Mouse (Mus musculus): ENCODE data around the gene Sap30. TPM values are rescaled to one million over a fixed set of nuclear protein-coding genes. Genes with fewer than 3 reads are reported as not detected.

The Sap30 gene
- 2.7 and 10.1 TPM in 2 replicates for polyA plus RNA-seq (2012; rRNA removed; ENCODE audit: low replicate concordance)

GRCm38 (mm10) chr8:57487441-57488155 is at the start of gene Sap30:
Gene Sap30 (minus strand): TSS chr8:57487860.

GRCm38 (mm10) chr8:57511316-57512118 is 23.9 kb upstream of the Sap30 start, which contains the start of gene Hmgb2:
Gene Hmgb2 (plus strand): TSS chr8:57511907.

GRCm38 (mm10) chr8:57455765-57456164 is 31.9 kb downstream of the Sap30 start, which contains the start of gene Scrg1:
Gene Scrg1 (plus strand): TSS chr8:57455923.

Other genes starting within 250 kb of the Sap30 start
- 0.11 and 33.6 TPM in 2 replicates for gene Hand2, start 166.9 kb downstream of the Sap30 start, polyA plus RNA-seq (2012; rRNA removed; ENCODE audit: low replicate concordance)
- not detected in 2 replicates for gene Scrg1, start 31.9 kb downstream of the Sap30 start, polyA plus RNA-seq (2012; rRNA removed; ENCODE audit: low replicate concordance)
- gene Hmgb2, start 24.0 kb upstream of the Sap30 start, polyA plus RNA-seq (2012; rRNA removed; ENCODE audit: low replicate concordance), result 1.8 and 11.2 TPM in 2 replicates
- 2.5 and 6.3 TPM in 2 replicates for gene Galnt7, start 165.2 kb upstream of the Sap30 start, polyA plus RNA-seq (2012; rRNA removed; ENCODE audit: low replicate concordance)